Mouse (Mus musculus) heart, embryonic 13.5 days (tissue): Measurements from ENCODE around the gene Axin2. TPM values are rescaled to one million over a fixed set of nuclear protein-coding genes. Genes with fewer than 3 reads are reported as not detected.

ENCODE experiments used
- ATAC-seq: fragments of 200-750 bp; cut with Nextera tagmentation; 2 replicates; pipeline ENCODE4 v1.8.0; 2017; ENCODE audit warnings: moderate TSS enrichment; ENCODE audit not compliant: insufficient number of reproducible peaks, low FRiP score, low TSS enrichment; ENCODE audit errors: extremely low read depth
- H3K27ac ChIP-seq: fragments of 300-500 bp; sonication (generic); replicated peaks from 2 replicates; pipeline ENCODE4 v1.5.1; 2015; ENCODE audit warnings: moderate library complexity, mild to moderate bottlenecking, inconsistent platforms
- H3K27me3 ChIP-seq: fragments of 300-500 bp; sonication (generic); replicated peaks from 2 replicates; pipeline ENCODE4 v1.6.1; 2015; ENCODE audit warnings: mild to moderate bottlenecking, inconsistent platforms
- H3K36me3 ChIP-seq: fragments of 300-500 bp; sonication (generic); 2 replicates; pipeline ENCODE4 v1.6.1; 2015; ENCODE audit warnings: mild to moderate bottlenecking, inconsistent platforms
- H3K4me1 ChIP-seq: fragments of 300-500 bp; sonication (generic); 2 replicates; pipeline ENCODE4 v1.6.1; 2015; ENCODE audit warnings: inconsistent platforms
- H3K4me2 ChIP-seq: fragments of 300-500 bp; sonication (generic); 2 replicates; pipeline ENCODE4 v1.6.1; 2015; ENCODE audit warnings: inconsistent platforms, mild to moderate bottlenecking, moderate library complexity
- H3K4me3 ChIP-seq: fragments of 300-500 bp; sonication (generic); 2 replicates; pipeline ENCODE4 v1.5.1; 2015; ENCODE audit warnings: moderate library complexity, mild to moderate bottlenecking, inconsistent platforms
- H3K9ac ChIP-seq: fragments of 300-500 bp; sonication (generic); 2 replicates; pipeline ENCODE4 v1.6.1; 2015; ENCODE audit warnings: inconsistent platforms, mild to moderate bottlenecking, moderate library complexity
- H3K9me3 ChIP-seq: fragments of 300-500 bp; sonication (generic); 2 replicates; pipeline ENCODE4 v1.6.1; 2016; ENCODE audit warnings: inconsistent platforms
- WGBS: fragments of 180-500 bp; shearing (Covaris S2); methylation state at CpG from one replicate; pipeline ENCODE4 v1.1.7; 2015; ENCODE audit warnings: mixed read lengths; 5-methylcytosine and 5-hydroxymethylcytosine counted together
- polyA plus RNA-seq: library from polyadenylated mRNA; unstranded; fragments of >200 nt; fragmentation: Nextera tagmentation; extraction: Ambion mirVana; gene quantifications from 2 replicates; pipeline ENCODE4 v1.2.1, GENCODE M21; 2015

Axin2 gene
- polyA plus RNA-seq, 1 experiment from 2014 or later, result 2.0 TPM

- no peak for ATAC-seq
- H3K9me3 ChIP-seq, result no peaks in the 10 kb centered on the region
These were observed 13.4 kb upstream of the Axin2 start for GRCm38 (mm10) chr11:108906590-108907254.

GRCm38 (mm10) chr11:108909396-108910195 lies 10.6 kb upstream of the Axin2 start:
- Histone ChIP-seq H3K4me3 (peak overlapping the region; percentile 28), H3K4me2 (peak overlapping the region; percentile 66), H3K9me3 (peaks cover 2% of the 10 kb centered on the region; the same call in 1 of the 2 replicates), H3K27ac (no peak overlapping the region), H3K9ac (peak overlapping the region; percentile 38), H3K4me1 (peaks cover 27% of the 10 kb centered on the region), H3K36me3 (no peaks in the 10 kb centered on the region), H3K27me3 (peaks cover 32% of the 10 kb centered on the region)
- peak; percentile 51 for ATAC-seq
- WGBS, result 5% methylated on average over 24 of the region's 24 CpGs

More at GRCm38 (mm10) chr11:108906590-108907254, 13.4 kb upstream of the Axin2 start:
- no peak overlapping the region for H3K4me2 ChIP-seq
- H3K4me1 ChIP-seq, result peaks cover 32% of the 10 kb centered on the region
- H3K36me3 ChIP-seq, result no peaks in the 10 kb centered on the region
- no peak overlapping the region for H3K4me3 ChIP-seq
- H3K27ac ChIP-seq, result no peak overlapping the region
- H3K27me3 ChIP-seq, result peaks cover 31% of the 10 kb centered on the region
- no peak overlapping the region for H3K9ac ChIP-seq
- 46% methylated on average over 7 of the region's 7 CpGs for WGBS

- H3K9me3 ChIP-seq, result peaks cover 2% of the 10 kb centered on the region; the same call in 1 of the 2 replicates
- peaks cover 27% of the 10 kb centered on the region for H3K4me1 ChIP-seq
- H3K9ac ChIP-seq, result peak overlapping the region; percentile 38; the same call in 1 of the 2 replicates
- H3K27me3 ChIP-seq, result peaks cover 32% of the 10 kb centered on the region
- H3K27ac ChIP-seq, result no peak overlapping the region
- H3K4me3 ChIP-seq, result peak overlapping the region; percentile 28
- H3K36me3 ChIP-seq, result no peaks in the 10 kb centered on the region
- no peak for ATAC-seq
- WGBS, result 2% methylated on average over 14 of the region's 14 CpGs
- H3K4me2 ChIP-seq, result peak overlapping the region; percentile 66
These were observed 9.7 kb upstream of the Axin2 start for GRCm38 (mm10) chr11:108910328-108910886.

- Histone ChIP-seq H3K36me3 (no peaks in the 10 kb centered on the region), H3K9me3 (peaks cover 2% of the 10 kb centered on the region; the same call in 1 of the 2 replicates), H3K4me2 (peak overlapping the region; percentile 66), H3K27ac (no peak overlapping the region), H3K4me1 (peaks cover 27% of the 10 kb centered on the region), H3K27me3 (peaks cover 32% of the 10 kb centered on the region), H3K9ac (no peak overlapping the region), H3K4me3 (peak overlapping the region; percentile 28)
- 18% methylated on average over 7 of the region's 7 CpGs for WGBS
- no peak for ATAC-seq
These were observed 9.2 kb upstream of the Axin2 start for GRCm38 (mm10) chr11:108910903-108911302.

- H3K9me3 ChIP-seq, result peaks cover 8% of the 10 kb centered on the region; the same call in 1 of the 2 replicates
- H3K4me2 ChIP-seq, result no peak overlapping the region
- no peak overlapping the region for H3K27ac ChIP-seq
- H3K4me3 ChIP-seq, result no peak overlapping the region
- peaks cover 31% of the 10 kb centered on the region for H3K27me3 ChIP-seq
- H3K4me1 ChIP-seq, result peaks cover 23% of the 10 kb centered on the region
- WGBS, result 84% methylated on average over 12 of the region's 12 CpGs
- no peak overlapping the region for H3K9ac ChIP-seq
- no peaks in the 10 kb centered on the region for H3K36me3 ChIP-seq
- ATAC-seq, result no peak
These were observed 8.0 kb upstream of the Axin2 start for GRCm38 (mm10) chr11:108912174-108912573.

GRCm38 (mm10) chr11:108917422-108918324 lies 2.5 kb upstream of the Axin2 start:
- H3K9me3 ChIP-seq, result peaks cover 8% of the 10 kb centered on the region; the same call in 1 of the 2 replicates
- H3K4me1 ChIP-seq, result peaks cover 20% of the 10 kb centered on the region
- H3K4me2 ChIP-seq, result peak overlapping the region; percentile 19
- no peak for ATAC-seq
- H3K27me3 ChIP-seq, result peaks cover 3% of the 10 kb centered on the region; the same call in 1 of the 2 replicates
- no peaks in the 10 kb centered on the region for H3K36me3 ChIP-seq
- no peak overlapping the region; the same call in 1 of the 2 replicates for H3K27ac ChIP-seq
- H3K4me3 ChIP-seq, result no peak overlapping the region
- WGBS, result 19% methylated on average over 12 of the region's 12 CpGs
- H3K9ac ChIP-seq, result no peak overlapping the region

GRCm38 (mm10) chr11:108920636-108921505 lies 722 bp downstream of the Axin2 start:
- peak overlapping the region; percentile 80 for H3K4me3 ChIP-seq
- H3K27ac ChIP-seq, result peak overlapping the region; percentile 100
- H3K9me3 ChIP-seq, result 0 out of 2 replicates have a peak, but pooled peaks cover 6% of the 10 kb centered on the region
- ATAC-seq, result peak; percentile 74
- peaks cover 20% of the 10 kb centered on the region for H3K27me3 ChIP-seq
- H3K4me1 ChIP-seq, result peaks cover 46% of the 10 kb centered on the region
- H3K9ac ChIP-seq, result peak overlapping the region; percentile 96
- H3K36me3 ChIP-seq, result no peaks in the 10 kb centered on the region
- peak overlapping the region; percentile 96 for H3K4me2 ChIP-seq
- WGBS, result under 1% methylated on average over 102 of the region's 104 CpGs

- H3K27me3 ChIP-seq, result peaks cover 20% of the 10 kb centered on the region
- 0 out of 2 replicates have a peak, but pooled peaks cover 3% of the 10 kb centered on the region for H3K9me3 ChIP-seq
- ATAC-seq, result no peak
- H3K9ac ChIP-seq, result peak overlapping the region; percentile 96
- peak overlapping the region; percentile 100 for H3K27ac ChIP-seq
- under 1% methylated on average over 60 of the region's 62 CpGs for WGBS
- peak overlapping the region; percentile 96 for H3K4me2 ChIP-seq
- peak overlapping the region; percentile 80 for H3K4me3 ChIP-seq
- H3K36me3 ChIP-seq, result no peaks in the 10 kb centered on the region
- H3K4me1 ChIP-seq, result peaks cover 55% of the 10 kb centered on the region
These were observed 1.6 kb downstream of the Axin2 start for GRCm38 (mm10) chr11:108921506-108922455.

- WGBS, result 2% methylated on average over 31 of the region's 32 CpGs
- H3K4me3 ChIP-seq, result peak overlapping the region; percentile 80
- H3K4me2 ChIP-seq, result peak overlapping the region; percentile 96
- peak overlapping the region; percentile 100 for H3K27ac ChIP-seq
- ATAC-seq, result no peak
- H3K36me3 ChIP-seq, result no peaks in the 10 kb centered on the region
- peak overlapping the region; percentile 96 for H3K9ac ChIP-seq
- peaks cover 20% of the 10 kb centered on the region for H3K27me3 ChIP-seq
- peaks cover 57% of the 10 kb centered on the region for H3K4me1 ChIP-seq
- H3K9me3 ChIP-seq, result no peaks in the 10 kb centered on the region
These were observed 2.5 kb downstream of the Axin2 start for GRCm38 (mm10) chr11:108922511-108923187.
